Comparison of ENCODE assay signal across 15 mouse cellular contexts in the genomic region with DNA sequence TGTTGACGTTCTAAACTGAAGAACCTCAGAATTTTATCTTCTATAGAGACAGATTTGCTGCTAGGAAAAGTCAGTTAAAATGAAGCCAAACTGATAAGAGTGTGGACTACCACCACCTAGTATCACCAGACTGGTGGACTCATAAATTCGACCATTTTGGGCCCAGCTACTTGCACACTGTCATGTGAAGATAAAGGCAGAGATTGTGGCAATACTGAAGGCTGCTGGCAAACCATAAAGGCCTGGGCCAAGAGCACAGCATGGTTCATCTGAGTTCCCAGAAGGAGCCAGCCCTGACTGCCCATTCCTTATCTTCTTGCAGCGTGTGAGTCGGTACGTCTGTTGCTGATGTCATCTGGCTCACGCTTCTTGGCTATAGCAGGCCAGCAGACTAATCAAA. TPM values are rescaled to one million over a fixed set of nuclear protein-coding genes. Genes with fewer than 3 reads are reported as not detected.
A peak's percentile ranks its signal among the peaks of the same experiment; 100 is the strongest.
DNase-seq lines count a peak whose midpoint lies in the region; ATAC-seq and TF ChIP-seq lines count a peak whose summit lies in the region.
"Had no signal": no experiment of that assay in that cellular context is flagged by ENCODE, and none has a peak within 500 bp of the region (broad histone marks: within the 10 kb centered on the region; RNA-seq: fewer than 3 reads in every experiment).

No protein-coding gene starts in this region.

- 52% methylated on average over 6 of the region's 6 CpGs for WGBS in lung, embryonic 14.5 days
- WGBS in liver, embryonic 14.5 days (ENCODE audit: insufficient replicate concordance), result 7% methylated on average over 6 of the region's 6 CpGs
- 87% methylated on average over 6 of the region's 6 CpGs for WGBS in limb, embryonic 10.5 days

- H3K27ac ChIP-seq in lung, embryonic 14.5 days (ENCODE audit: low read depth), result no peak overlapping the region
- H3K27ac ChIP-seq in liver, embryonic 14.5 days, result no peak overlapping the region
- no peak overlapping the region for H3K27ac ChIP-seq in limb, embryonic 10.5 days
- H3K27ac ChIP-seq: embryonic facial prominence, embryonic 12.5 days; limb, embryonic 12.5 days; midbrain, embryonic 13.5 days had no signal

- no peaks in the 10 kb centered on the region for H3K27me3 ChIP-seq in lung, embryonic 14.5 days (ENCODE audit: insufficient read depth, low read length)
- no peaks in the 10 kb centered on the region for H3K27me3 ChIP-seq in liver, embryonic 14.5 days (ENCODE audit: control insufficient read depth, insufficient read depth, low read length)
- H3K27me3 ChIP-seq in limb, embryonic 10.5 days (ENCODE audit: low read depth, poor library complexity, severe bottlenecking), result no peaks in the 10 kb centered on the region
- H3K27me3 ChIP-seq: embryonic facial prominence, embryonic 12.5 days; limb, embryonic 12.5 days; midbrain, embryonic 13.5 days had no signal

- H3K4me3 ChIP-seq in lung, embryonic 14.5 days (ENCODE audit: low read depth, low read length), result no peak overlapping the region
- H3K4me3 ChIP-seq in liver, embryonic 14.5 days (ENCODE audit: insufficient read depth in 1 of 2, low read depth in 2 of 2, low read length in 2 of 2), result no peak overlapping the region
- no peak overlapping the region for H3K4me3 ChIP-seq in limb, embryonic 10.5 days
- H3K4me3 ChIP-seq: embryonic facial prominence, embryonic 12.5 days; limb, embryonic 12.5 days; midbrain, embryonic 13.5 days had no signal

- DNase-seq in adrenal gland, adult 2 months, result peak; percentile 6
- no peak for DNase-seq in adrenal gland, adult 18-20 months (ENCODE audit: low spot score in 2 of 2)
- peak; percentile 2 for DNase-seq in lung, embryonic 14.5 days
- DNase-seq in lung, postnatal 25 days (ENCODE audit: low spot score), result no peak
- DNase-seq in liver, embryonic 14.5 days (ENCODE audit: low read depth in 3 of 3, low spot score in 3 of 3), result peak; percentile 23 to 54 (median 48)
- DNase-seq in frontal cortex, postnatal 14 days (ENCODE audit: low spot score in 2 of 2), result no peak
- DNase-seq in limb, embryonic 10.5 days (ENCODE audit: low spot score), result no peak
- DNase-seq: cerebellum, adult 9-10 months; kidney, adult 18-20 months; kidney, postnatal 36 days; lung, postnatal 14 days had no signal

- no peak overlapping the region for H3K9ac ChIP-seq in lung, embryonic 14.5 days
- no peak overlapping the region for H3K9ac ChIP-seq in liver, embryonic 14.5 days (replicated peaks)
- H3K9ac ChIP-seq: embryonic facial prominence, embryonic 12.5 days; limb, embryonic 12.5 days; midbrain, embryonic 13.5 days had no signal

- peak; percentile 46 for TF ChIP-seq EP300 in liver, embryonic 14.5 days (IDR thresholded peaks at IDR 0.05; ENCODE audit: low read depth)

- no peak for ATAC-seq in lung, embryonic 14.5 days (ENCODE audit: insufficient read depth)
- ATAC-seq in liver, embryonic 14.5 days (ENCODE audit: insufficient read depth), result peak; percentile 73
- no peak for ATAC-seq in inflammation-experienced regulatory T-cells, adult 6 months
- ATAC-seq: midbrain, embryonic 13.5 days had no signal

- no peaks in the 10 kb centered on the region for H3K36me3 ChIP-seq in lung, embryonic 14.5 days (ENCODE audit: insufficient read depth)
- H3K36me3 ChIP-seq in liver, embryonic 14.5 days (replicated peaks; ENCODE audit: control insufficient read depth, insufficient read depth, low read depth), result no peaks in the 10 kb centered on the region
- H3K36me3 ChIP-seq in limb, embryonic 10.5 days, result no peaks in the 10 kb centered on the region
- H3K36me3 ChIP-seq: embryonic facial prominence, embryonic 12.5 days; limb, embryonic 12.5 days; midbrain, embryonic 13.5 days had no signal

- H3K4me2 ChIP-seq in lung, embryonic 14.5 days, result no peak overlapping the region
- H3K4me2 ChIP-seq in liver, embryonic 14.5 days (ENCODE audit: low read depth), result no peak overlapping the region
- H3K4me2 ChIP-seq: embryonic facial prominence, embryonic 12.5 days; limb, embryonic 12.5 days; midbrain, embryonic 13.5 days had no signal

- TF ChIP-seq CTCF in lung, embryonic 14.5 days (IDR thresholded peaks at IDR 0.05; ENCODE audit: low read depth), result no peak
- no peak for TF ChIP-seq CTCF in liver, embryonic 14.5 days (IDR thresholded peaks at IDR 0.05; ENCODE audit: low read depth)

- no peaks in the 10 kb centered on the region for H3K9me3 ChIP-seq in lung, embryonic 14.5 days (ENCODE audit: low read depth, low read length)
- H3K9me3 ChIP-seq in liver, embryonic 14.5 days (ENCODE audit: control insufficient read depth, low read length), result no peaks in the 10 kb centered on the region
- no peaks in the 10 kb centered on the region for H3K9me3 ChIP-seq in limb, embryonic 10.5 days (replicated peaks)
- H3K9me3 ChIP-seq: embryonic facial prominence, embryonic 12.5 days; limb, embryonic 12.5 days; midbrain, embryonic 13.5 days had no signal

- no peaks in the 10 kb centered on the region for H3K4me1 ChIP-seq in lung, embryonic 14.5 days (ENCODE audit: insufficient read depth)
- peaks cover 0 to 2% of the 10 kb centered on the region in 2 experiments; a peak in 1 of 4 replicates for H3K4me1 ChIP-seq in liver, embryonic 14.5 days (replicated peaks; ENCODE audit: control insufficient read depth in 2 of 2, insufficient read depth in 2 of 2, low read length in 1 of 2)
- peaks cover 4% of the 10 kb centered on the region; the same call in 1 of the 2 replicates for H3K4me1 ChIP-seq in limb, embryonic 10.5 days
- H3K4me1 ChIP-seq: embryonic facial prominence, embryonic 12.5 days; limb, embryonic 12.5 days; midbrain, embryonic 13.5 days had no signal

RNA-seq across cellular contexts. Expression of a gene that starts 30.4 kb away (rescaled TPM):
- under 1 TPM; 0.46 to 0.59 TPM for total RNA-seq in adrenal gland, adult 2 months (2021)
- polyA plus RNA-seq in adrenal gland, adult 2 months (2012; rRNA removed), result 1.5 and 3.8 TPM in 2 replicates
- total RNA-seq in adrenal gland, adult 18-20 months (2021), result 1 to 10 TPM; 1.1 to 1.4 TPM
- polyA plus RNA-seq in lung, embryonic 14.5 days (2014; fragmentation: Nextera tagmentation; extraction: Ambion mirVana), result 0.51 and 0.84 TPM in 2 replicates
- polyA plus RNA-seq in liver, embryonic 14.5 days (2012; rRNA removed), result 1.0 and 1.6 TPM in 2 replicates
- 0.39 and 0.49 TPM in 2 replicates for polyA plus RNA-seq in liver, embryonic 14.5 days (2014; fragmentation: Nextera tagmentation; extraction: Ambion mirVana)
- polyA plus RNA-seq in inflammation-experienced regulatory T-cells, adult 6 months (2017; shearing (Covaris generic)), result 1 to 10 TPM; 1.8 to 3.5 (median 3.0) TPM
- 0.33 and 0.99 TPM in 2 replicates for polyA plus RNA-seq in limb, embryonic 10.5 days (2016; fragmentation: Nextera tagmentation; extraction: Ambion mirVana)

Comparison
In these comparisons a context has a peak if more than half of its experiments do, and no peak if none do; other contexts are left out.
1. DNase-seq: peak in adrenal gland, adult 2 months (single experiment), lung, embryonic 14.5 days (single experiment) and liver, embryonic 14.5 days (3 of 3); none in adrenal gland, adult 18-20 months (0 of 2), lung, postnatal 25 days (single experiment), frontal cortex, postnatal 14 days (0 of 2) and limb, embryonic 10.5 days (single experiment).